Mouse (Mus musculus) limb, embryonic 15.5 days (tissue): ENCODE results near the gene Ccdc81. TPM values are rescaled to one million over a fixed set of nuclear protein-coding genes. Genes with fewer than 3 reads are reported as not detected.

Experiments used
- ATAC-seq: fragments of 200-750 bp; cut with Nextera tagmentation; 2 replicates; pipeline ENCODE4 v1.8.0; 2017; ENCODE audit warnings: low read depth, moderate TSS enrichment; ENCODE audit not compliant: insufficient number of reproducible peaks, low FRiP score, low TSS enrichment
- H3K27ac ChIP-seq: fragments of 300-500 bp; sonication (generic); 2 replicates; pipeline ENCODE4 v1.5.1; 2015; ENCODE audit warnings: moderate library complexity, mild to moderate bottlenecking, inconsistent platforms
- H3K27me3 ChIP-seq: fragments of 300-500 bp; sonication (generic); 2 replicates; pipeline ENCODE4 v1.6.1; 2015; ENCODE audit warnings: inconsistent platforms
- H3K36me3 ChIP-seq: fragments of 300-500 bp; sonication (generic); 2 replicates; pipeline ENCODE4 v1.6.1; 2015; ENCODE audit warnings: inconsistent platforms
- H3K4me1 ChIP-seq: fragments of 300-500 bp; sonication (generic); 2 replicates; pipeline ENCODE4 v1.6.1; 2015; ENCODE audit warnings: inconsistent platforms
- H3K4me2 ChIP-seq: fragments of 300-500 bp; sonication (generic); 2 replicates; pipeline ENCODE4 v1.6.1; 2015; ENCODE audit warnings: mild to moderate bottlenecking, inconsistent platforms
- H3K4me3 ChIP-seq: fragments of 300-500 bp; sonication (generic); 2 replicates; pipeline ENCODE4 v1.5.1; 2015; ENCODE audit warnings: mild to moderate bottlenecking, inconsistent platforms
- H3K9ac ChIP-seq: fragments of 300-500 bp; sonication (generic); 2 replicates; pipeline ENCODE4 v1.6.1; 2015; ENCODE audit warnings: inconsistent platforms
- H3K9me3 ChIP-seq: fragments of 300-500 bp; sonication (generic); 2 replicates; pipeline ENCODE4 v1.6.1; 2016; ENCODE audit warnings: inconsistent platforms
- WGBS: fragments of 180-500 bp; shearing (Covaris S2); methylation state at CpG from one replicate; pipeline ENCODE4 v1.1.7; 2015; 5-methylcytosine and 5-hydroxymethylcytosine counted together
- polyA plus RNA-seq: library from polyadenylated mRNA; unstranded; fragments of >200 nt; fragmentation: Nextera tagmentation; extraction: Ambion mirVana; gene quantifications from 2 replicates; pipeline ENCODE4 v1.2.1, GENCODE M21; 2015

Gene Ccdc81
- polyA plus RNA-seq, 1 experiment from 2014 or later, result 0.09 TPM

DNA sequence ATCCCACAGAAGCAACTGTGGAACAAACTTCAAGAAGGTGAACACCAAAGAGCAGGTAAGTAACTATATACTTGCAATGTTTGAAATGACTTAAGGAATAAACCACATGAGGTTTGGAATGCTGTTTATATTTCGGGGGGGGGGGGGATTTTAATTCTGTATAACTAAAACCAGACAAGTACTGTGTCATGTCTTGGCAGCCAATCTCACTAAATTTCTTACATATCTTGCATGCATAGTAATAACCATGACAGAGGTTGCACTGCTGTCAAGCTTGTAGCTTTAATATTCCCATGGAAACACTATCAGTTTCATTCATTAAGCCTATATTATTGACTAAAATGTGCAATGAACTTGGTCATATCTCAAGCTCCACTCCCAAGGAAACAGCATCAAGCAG, 48.2 kb downstream of the Ccdc81 start:
- Histone ChIP-seq H3K4me1 (peaks cover 9% of the 10 kb centered on the region; the same call in 1 of the 2 replicates), H3K27ac (no peak overlapping the region), H3K4me3 (no peak overlapping the region), H3K36me3 (no peaks in the 10 kb centered on the region), H3K27me3 (no peaks in the 10 kb centered on the region), H3K9ac (no peak overlapping the region), H3K9me3 (no peaks in the 10 kb centered on the region), H3K4me2 (no peak overlapping the region)
- WGBS, result 62% methylated on average over 1 of the region's 1 CpGs
- no peak for ATAC-seq

DNA sequence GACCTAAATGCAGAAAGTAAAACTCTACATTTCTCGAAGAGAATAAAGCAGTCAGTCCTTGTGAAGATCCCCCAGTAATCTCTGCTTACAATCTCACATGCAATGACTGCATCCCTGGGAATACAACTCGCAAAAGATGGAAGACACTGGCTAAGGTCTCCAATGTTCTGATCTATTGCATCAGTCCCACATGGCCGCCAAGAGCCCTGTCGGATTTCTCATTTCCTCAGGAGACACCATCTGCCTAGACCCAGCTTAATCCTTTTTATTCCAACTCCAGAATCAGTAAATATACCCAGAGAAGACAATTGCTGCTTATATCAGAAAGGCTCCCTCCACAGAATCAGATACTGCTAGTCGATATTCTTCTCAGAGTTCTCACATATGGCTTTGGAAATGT, 50.3 kb downstream of the Ccdc81 start:
- no peak for ATAC-seq
- H3K27ac ChIP-seq, result no peak overlapping the region
- H3K36me3 ChIP-seq, result no peaks in the 10 kb centered on the region
- H3K9me3 ChIP-seq, result no peaks in the 10 kb centered on the region
- WGBS, result 79% methylated on average over 5 of the region's 5 CpGs
- H3K4me1 ChIP-seq, result peaks cover 9% of the 10 kb centered on the region; the same call in 1 of the 2 replicates
- no peak overlapping the region for H3K4me3 ChIP-seq
- no peaks in the 10 kb centered on the region for H3K27me3 ChIP-seq
- no peak overlapping the region for H3K4me2 ChIP-seq
- H3K9ac ChIP-seq, result no peak overlapping the region

DNA sequence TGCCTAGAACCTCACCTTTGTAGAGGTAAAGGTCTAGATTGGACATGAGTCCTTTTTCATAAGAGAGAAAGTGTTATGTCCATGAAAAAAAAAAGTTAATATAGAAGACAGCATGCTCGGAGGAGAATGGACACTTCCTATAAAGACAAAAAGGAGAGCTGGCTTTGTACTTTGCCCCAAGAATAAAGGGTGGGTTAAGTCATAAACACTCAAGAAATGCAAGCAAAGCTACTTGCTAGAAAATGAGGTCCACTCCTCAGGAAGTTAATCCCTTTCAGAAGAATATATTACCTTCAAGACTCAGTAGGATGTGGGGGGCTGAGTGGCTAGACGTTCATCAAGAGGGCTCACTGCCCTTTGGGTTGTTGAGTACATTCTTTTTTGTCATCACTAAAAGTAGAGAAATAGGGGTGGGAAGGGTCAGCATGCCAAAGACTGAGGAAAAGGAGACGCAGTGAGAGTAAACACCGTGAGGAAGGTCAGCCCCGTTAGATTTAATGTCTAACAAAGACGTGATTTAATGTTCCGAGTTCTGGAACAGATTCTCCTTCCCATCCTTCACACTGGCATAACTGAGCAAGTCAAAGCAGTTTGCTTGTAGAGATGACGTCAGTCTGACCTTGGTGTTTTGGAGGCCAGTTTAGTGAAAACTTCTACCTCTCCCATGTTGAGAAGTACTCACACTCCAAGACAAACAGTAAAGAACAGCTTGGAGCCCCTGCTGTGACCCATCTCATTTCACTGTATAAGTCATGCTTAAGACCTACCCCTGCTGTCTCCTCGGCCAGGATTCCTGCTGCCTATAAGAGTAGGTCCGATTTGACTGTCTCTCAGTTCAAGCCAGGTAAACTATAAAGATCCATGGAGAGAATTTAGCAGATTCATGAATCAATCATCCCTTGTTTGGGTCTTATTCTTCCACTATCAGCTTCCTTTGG, 51.0 kb downstream of the Ccdc81 start:
- Histone ChIP-seq H3K9me3 (no peaks in the 10 kb centered on the region), H3K27ac (no peak overlapping the region), H3K4me1 (peaks cover 9% of the 10 kb centered on the region; the same call in 1 of the 2 replicates), H3K27me3 (no peaks in the 10 kb centered on the region), H3K4me2 (no peak overlapping the region), H3K36me3 (no peaks in the 10 kb centered on the region), H3K4me3 (no peak overlapping the region), H3K9ac (no peak overlapping the region)
- WGBS, result 69% methylated on average over 10 of the region's 10 CpGs
- ATAC-seq, result no peak

- H3K27ac ChIP-seq, result no peak overlapping the region
- no peak overlapping the region for H3K9ac ChIP-seq
- no peaks in the 10 kb centered on the region for H3K36me3 ChIP-seq
- no peaks in the 10 kb centered on the region for H3K9me3 ChIP-seq
- no peak for ATAC-seq
- no peak overlapping the region for H3K4me2 ChIP-seq
- WGBS, result 81% methylated on average over 3 of the region's 3 CpGs
- H3K27me3 ChIP-seq, result no peaks in the 10 kb centered on the region
- H3K4me1 ChIP-seq, result no peaks in the 10 kb centered on the region
- no peak overlapping the region for H3K4me3 ChIP-seq
Measured at GRCm38 (mm10) chr7:89850510-89850909, 52.9 kb downstream of the Ccdc81 start.

GRCm38 (mm10) chr7:89845669-89846068, 57.8 kb downstream of the Ccdc81 start:
- Histone ChIP-seq H3K4me3 (no peak overlapping the region), H3K9ac (no peak overlapping the region), H3K27me3 (no peaks in the 10 kb centered on the region), H3K9me3 (no peaks in the 10 kb centered on the region), H3K4me2 (no peak overlapping the region), H3K4me1 (no peaks in the 10 kb centered on the region), H3K27ac (no peak overlapping the region), H3K36me3 (no peaks in the 10 kb centered on the region)
- 61% methylated on average over 4 of the region's 4 CpGs for WGBS
- ATAC-seq, result no peak

GRCm38 (mm10) chr7:89843533-89843932, 59.9 kb downstream of the Ccdc81 start:
- H3K9ac ChIP-seq, result no peak overlapping the region
- H3K4me2 ChIP-seq, result no peak overlapping the region
- WGBS, result 29% methylated on average over 6 of the region's 6 CpGs
- H3K36me3 ChIP-seq, result no peaks in the 10 kb centered on the region
- H3K27me3 ChIP-seq, result no peaks in the 10 kb centered on the region
- H3K4me3 ChIP-seq, result no peak overlapping the region
- H3K4me1 ChIP-seq, result peaks cover 3% of the 10 kb centered on the region; the same call in 1 of the 2 replicates
- no peak for ATAC-seq
- H3K27ac ChIP-seq, result no peak overlapping the region
- H3K9me3 ChIP-seq, result no peaks in the 10 kb centered on the region

- H3K9me3 ChIP-seq, result no peaks in the 10 kb centered on the region
- peaks cover 3% of the 10 kb centered on the region; the same call in 1 of the 2 replicates for H3K4me1 ChIP-seq
- no peak overlapping the region for H3K4me2 ChIP-seq
- no peak for ATAC-seq
- 48% methylated on average over 6 of the region's 6 CpGs for WGBS
- no peaks in the 10 kb centered on the region for H3K36me3 ChIP-seq
- no peak overlapping the region for H3K9ac ChIP-seq
- H3K4me3 ChIP-seq, result no peak overlapping the region
- no peak overlapping the region for H3K27ac ChIP-seq
- no peaks in the 10 kb centered on the region for H3K27me3 ChIP-seq
Measured at GRCm38 (mm10) chr7:89843121-89843520, 60.3 kb downstream of the Ccdc81 start.

GRCm38 (mm10) chr7:89842404-89842715, 61.1 kb downstream of the Ccdc81 start:
- H3K4me3 ChIP-seq, result no peak overlapping the region
- ATAC-seq, result no peak
- 90% methylated on average over 5 of the region's 5 CpGs for WGBS

GRCm38 (mm10) chr7:89841670-89842403, 61.6 kb downstream of the Ccdc81 start:
- Histone ChIP-seq H3K4me3 (no peak overlapping the region), H3K4me2 (no peak overlapping the region), H3K9me3 (no peaks in the 10 kb centered on the region), H3K36me3 (no peaks in the 10 kb centered on the region), H3K9ac (no peak overlapping the region), H3K27ac (no peak overlapping the region), H3K27me3 (no peaks in the 10 kb centered on the region), H3K4me1 (peaks cover 3% of the 10 kb centered on the region; the same call in 1 of the 2 replicates)
- ATAC-seq, result no peak
- 32% methylated on average over 15 of the region's 15 CpGs for WGBS

More at GRCm38 (mm10) chr7:89842404-89842715, 61.1 kb downstream of the Ccdc81 start:
- H3K4me2 ChIP-seq, result no peak overlapping the region
- H3K4me1 ChIP-seq, result peaks cover 3% of the 10 kb centered on the region; the same call in 1 of the 2 replicates
- no peaks in the 10 kb centered on the region for H3K36me3 ChIP-seq
- no peaks in the 10 kb centered on the region for H3K27me3 ChIP-seq
- H3K27ac ChIP-seq, result no peak overlapping the region
- no peak overlapping the region for H3K9ac ChIP-seq
- no peaks in the 10 kb centered on the region for H3K9me3 ChIP-seq

DNA sequence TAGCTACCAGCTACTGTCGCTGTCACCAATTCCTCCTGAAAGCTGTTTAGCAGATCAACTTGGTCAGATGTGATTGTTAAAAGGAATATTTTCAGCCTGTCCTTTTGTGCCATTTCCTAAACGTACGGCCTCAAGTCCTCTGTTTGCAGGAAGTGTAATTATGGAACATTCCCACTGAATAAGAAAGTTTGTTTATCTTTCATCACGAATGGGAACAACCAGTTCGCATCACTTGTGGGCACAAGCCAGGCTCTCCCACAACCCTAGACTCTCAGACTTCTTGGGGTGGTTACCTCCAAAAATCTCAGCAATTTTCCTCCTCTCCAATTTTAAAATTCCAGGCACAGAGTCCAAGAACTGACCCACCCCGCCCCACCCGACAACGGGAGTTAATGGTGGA, 63.7 kb downstream of the Ccdc81 start:
- no peak overlapping the region for H3K4me2 ChIP-seq
- H3K9me3 ChIP-seq, result no peaks in the 10 kb centered on the region
- H3K9ac ChIP-seq, result no peak overlapping the region
- no peaks in the 10 kb centered on the region for H3K36me3 ChIP-seq
- H3K4me1 ChIP-seq, result peaks cover 6% of the 10 kb centered on the region; the same call in 1 of the 2 replicates
- H3K27me3 ChIP-seq, result no peaks in the 10 kb centered on the region
- H3K4me3 ChIP-seq, result no peak overlapping the region
- no peak for ATAC-seq
- no peak overlapping the region for H3K27ac ChIP-seq
- 66% methylated on average over 8 of the region's 8 CpGs for WGBS

GRCm38 (mm10) chr7:89837841-89838240, 65.6 kb downstream of the Ccdc81 start:
- 66% methylated on average over 4 of the region's 4 CpGs for WGBS
- Histone ChIP-seq H3K4me3 (no peak overlapping the region), H3K9me3 (no peaks in the 10 kb centered on the region), H3K36me3 (no peaks in the 10 kb centered on the region), H3K27me3 (no peaks in the 10 kb centered on the region), H3K9ac (no peak overlapping the region), H3K4me1 (peaks cover 6% of the 10 kb centered on the region; the same call in 1 of the 2 replicates), H3K27ac (no peak overlapping the region), H3K4me2 (no peak overlapping the region)
- no peak for ATAC-seq

DNA sequence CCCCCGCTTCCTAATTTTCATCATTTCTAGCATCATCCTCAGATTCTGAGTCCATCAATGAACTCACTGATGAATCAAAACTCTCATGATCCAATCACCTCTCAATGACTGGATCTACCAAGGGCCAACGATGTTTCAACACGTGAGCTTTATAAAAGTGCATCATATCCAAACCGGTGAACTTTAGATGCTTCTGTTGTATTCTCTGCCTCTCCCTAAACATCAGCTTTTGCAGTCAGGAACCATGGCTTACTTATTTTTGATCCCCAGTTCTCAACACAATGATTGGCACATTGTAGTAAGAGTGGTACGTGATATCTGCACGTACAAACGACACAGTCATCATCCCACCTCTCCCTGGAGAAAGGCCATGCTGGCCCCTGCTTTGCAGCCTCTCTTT, 66.8 kb downstream of the Ccdc81 start:
- Histone ChIP-seq H3K9ac (no peak overlapping the region), H3K9me3 (no peaks in the 10 kb centered on the region), H3K27me3 (no peaks in the 10 kb centered on the region), H3K4me2 (no peak overlapping the region), H3K4me1 (peaks cover 6% of the 10 kb centered on the region; the same call in 1 of the 2 replicates), H3K27ac (no peak overlapping the region), H3K4me3 (no peak overlapping the region), H3K36me3 (no peaks in the 10 kb centered on the region)
- no peak for ATAC-seq
- 93% methylated on average over 7 of the region's 7 CpGs for WGBS
